Mouse (Mus musculus): ENCODE measurements around the gene Arntl. TPM values are rescaled to one million over a fixed set of nuclear protein-coding genes. Genes with fewer than 3 reads are reported as not detected.

The Arntl gene
- polyA plus RNA-seq, 1 experiment from 2014 or later = 6.2 TPM

- Histone ChIP-seq H3K27me3 (replicated peaks) (peaks cover 52% of the 10 kb centered on the region), H3K4me2 (no peak overlapping the region), H3K9ac (no peak overlapping the region), H3K9me3 (no peaks in the 10 kb centered on the region), H3K36me3 (no peaks in the 10 kb centered on the region), H3K4me3 (no peak overlapping the region), H3K4me1 (peaks cover 30% of the 10 kb centered on the region), H3K27ac (replicated peaks) (no peak overlapping the region)
- 40% methylated on average over 4 of the region's 4 CpGs for WGBS
- no peak for ATAC-seq (ENCODE audit: extremely low read depth, insufficient number of reproducible peaks, low FRiP score, low TSS enrichment)
Measured at GRCm38 (mm10) chr7:113210441-113210840, 3.2 kb downstream of the Arntl start.

- no peak for ATAC-seq (ENCODE audit: extremely low read depth, insufficient number of reproducible peaks, low FRiP score, low TSS enrichment)
Measured at GRCm38 (mm10) chr7:113214245-113215169, 7.2 kb downstream of the Arntl start.

GRCm38 (mm10) chr7:113216152-113216551 lies 8.9 kb downstream of the Arntl start:
- H3K36me3 ChIP-seq = no peaks in the 10 kb centered on the region
- H3K9ac ChIP-seq = no peak overlapping the region
- WGBS = 47% methylated on average over 8 of the region's 8 CpGs
- H3K4me3 ChIP-seq = no peak overlapping the region
- no peak for ATAC-seq (ENCODE audit: extremely low read depth, insufficient number of reproducible peaks, low FRiP score, low TSS enrichment)
- no peaks in the 10 kb centered on the region for H3K9me3 ChIP-seq
- peaks cover 10% of the 10 kb centered on the region for H3K27me3 ChIP-seq (replicated peaks)
- no peak overlapping the region for H3K4me2 ChIP-seq
- no peak overlapping the region for H3K27ac ChIP-seq (replicated peaks)
- H3K4me1 ChIP-seq = peaks cover 12% of the 10 kb centered on the region

More at GRCm38 (mm10) chr7:113214245-113215169, 7.2 kb downstream of the Arntl start:
- Histone ChIP-seq H3K9ac (no peak overlapping the region), H3K4me3 (no peak overlapping the region), H3K4me1 (peaks cover 13% of the 10 kb centered on the region), H3K36me3 (no peaks in the 10 kb centered on the region), H3K9me3 (no peaks in the 10 kb centered on the region), H3K27me3 (replicated peaks) (peaks cover 26% of the 10 kb centered on the region), H3K4me2 (no peak overlapping the region), H3K27ac (replicated peaks) (no peak overlapping the region)
- 62% methylated on average over 6 of the region's 6 CpGs for WGBS

- no peak overlapping the region for H3K4me2 ChIP-seq
- peaks cover 10% of the 10 kb centered on the region for H3K4me1 ChIP-seq
- 54% methylated on average over 13 of the region's 13 CpGs for WGBS
- no peak overlapping the region for H3K9ac ChIP-seq
- no peak for ATAC-seq (ENCODE audit: extremely low read depth, insufficient number of reproducible peaks, low FRiP score, low TSS enrichment)
- H3K9me3 ChIP-seq = no peaks in the 10 kb centered on the region
- H3K27me3 ChIP-seq (replicated peaks) = no peaks in the 10 kb centered on the region
- no peaks in the 10 kb centered on the region for H3K36me3 ChIP-seq
- no peak overlapping the region for H3K4me3 ChIP-seq
- H3K27ac ChIP-seq (replicated peaks) = no peak overlapping the region
Measured at GRCm38 (mm10) chr7:113219416-113219815, 12.2 kb downstream of the Arntl start.

- WGBS = 68% methylated on average over 3 of the region's 3 CpGs
- H3K36me3 ChIP-seq = no peaks in the 10 kb centered on the region
- H3K9me3 ChIP-seq = no peaks in the 10 kb centered on the region
- no peak overlapping the region for H3K4me3 ChIP-seq
- H3K27ac ChIP-seq (replicated peaks) = no peak overlapping the region
- peaks cover 6% of the 10 kb centered on the region for H3K4me1 ChIP-seq
- no peak overlapping the region for H3K4me2 ChIP-seq
- no peak overlapping the region for H3K9ac ChIP-seq
- no peak for ATAC-seq (ENCODE audit: extremely low read depth, insufficient number of reproducible peaks, low FRiP score, low TSS enrichment)
- H3K27me3 ChIP-seq (replicated peaks) = no peaks in the 10 kb centered on the region
Measured at GRCm38 (mm10) chr7:113219864-113220263, 12.6 kb downstream of the Arntl start.

GRCm38 (mm10) chr7:113220691-113221238 lies 13.5 kb downstream of the Arntl start:
- no peak for ATAC-seq (ENCODE audit: extremely low read depth, insufficient number of reproducible peaks, low FRiP score, low TSS enrichment)
- Histone ChIP-seq H3K4me2 (no peak overlapping the region), H3K9me3 (no peaks in the 10 kb centered on the region), H3K27me3 (replicated peaks) (no peaks in the 10 kb centered on the region), H3K4me3 (no peak overlapping the region), H3K36me3 (no peaks in the 10 kb centered on the region), H3K9ac (no peak overlapping the region), H3K4me1 (peaks cover 6% of the 10 kb centered on the region), H3K27ac (replicated peaks) (no peak overlapping the region)
- WGBS = 49% methylated on average over 6 of the region's 6 CpGs

GRCm38 (mm10) chr7:113222821-113223220 lies 15.6 kb downstream of the Arntl start:
- no peaks in the 10 kb centered on the region for H3K36me3 ChIP-seq
- no peak for ATAC-seq (ENCODE audit: extremely low read depth, insufficient number of reproducible peaks, low FRiP score, low TSS enrichment)
- H3K9ac ChIP-seq = no peak overlapping the region
- no peak overlapping the region for H3K4me2 ChIP-seq
- 78% methylated on average over 5 of the region's 5 CpGs for WGBS
- no peak overlapping the region for H3K4me3 ChIP-seq
- no peaks in the 10 kb centered on the region for H3K9me3 ChIP-seq
- H3K4me1 ChIP-seq = peaks cover 6% of the 10 kb centered on the region
- H3K27ac ChIP-seq (replicated peaks) = no peak overlapping the region
- H3K27me3 ChIP-seq (replicated peaks) = no peaks in the 10 kb centered on the region

- WGBS = 82% methylated on average over 1 of the region's 1 CpGs
- Histone ChIP-seq H3K9ac (no peak overlapping the region), H3K4me1 (peaks cover 21% of the 10 kb centered on the region), H3K36me3 (no peaks in the 10 kb centered on the region), H3K27me3 (replicated peaks) (no peaks in the 10 kb centered on the region), H3K9me3 (no peaks in the 10 kb centered on the region), H3K4me3 (no peak overlapping the region), H3K4me2 (no peak overlapping the region), H3K27ac (replicated peaks) (no peak overlapping the region)
- ATAC-seq (ENCODE audit: extremely low read depth, insufficient number of reproducible peaks, low FRiP score, low TSS enrichment) = no peak
Measured at GRCm38 (mm10) chr7:113224620-113225019, 17.4 kb downstream of the Arntl start.

- Histone ChIP-seq H3K4me2 (no peak overlapping the region), H3K4me1 (peaks cover 15% of the 10 kb centered on the region), H3K9me3 (no peaks in the 10 kb centered on the region), H3K4me3 (no peak overlapping the region), H3K36me3 (no peaks in the 10 kb centered on the region), H3K27me3 (replicated peaks) (no peaks in the 10 kb centered on the region), H3K27ac (replicated peaks) (no peak overlapping the region), H3K9ac (no peak overlapping the region)
- no peak for ATAC-seq (ENCODE audit: extremely low read depth, insufficient number of reproducible peaks, low FRiP score, low TSS enrichment)
- 54% methylated on average over 6 of the region's 6 CpGs for WGBS
Measured at GRCm38 (mm10) chr7:113228498-113228897, 21.2 kb downstream of the Arntl start.

- 83% methylated on average over 8 of the region's 8 CpGs for WGBS
- no peak for ATAC-seq (ENCODE audit: extremely low read depth, insufficient number of reproducible peaks, low FRiP score, low TSS enrichment)
- no peaks in the 10 kb centered on the region for H3K27me3 ChIP-seq (replicated peaks)
Measured at GRCm38 (mm10) chr7:113236135-113236534, 28.9 kb downstream of the Arntl start.

GRCm38 (mm10) chr7:113238365-113238764 lies 31.1 kb downstream of the Arntl start:
- no peak for ATAC-seq (ENCODE audit: extremely low read depth, insufficient number of reproducible peaks, low FRiP score, low TSS enrichment)
- no peaks in the 10 kb centered on the region for H3K27me3 ChIP-seq (replicated peaks)
- peaks cover 42% of the 10 kb centered on the region for H3K4me1 ChIP-seq
- H3K4me2 ChIP-seq = no peak overlapping the region
- no peak overlapping the region for H3K9ac ChIP-seq
- peaks cover 6% of the 10 kb centered on the region; the same call in 1 of the 2 replicates for H3K36me3 ChIP-seq
- H3K27ac ChIP-seq (replicated peaks) = no peak overlapping the region
- H3K4me3 ChIP-seq = no peak overlapping the region
- 86% methylated on average over 6 of the region's 6 CpGs for WGBS
- no peaks in the 10 kb centered on the region for H3K9me3 ChIP-seq

More at GRCm38 (mm10) chr7:113236135-113236534, 28.9 kb downstream of the Arntl start:
- Histone ChIP-seq H3K9ac (no peak overlapping the region), H3K4me1 (peaks cover 21% of the 10 kb centered on the region), H3K4me3 (no peak overlapping the region), H3K36me3 (peaks cover 6% of the 10 kb centered on the region; the same call in 1 of the 2 replicates), H3K4me2 (no peak overlapping the region), H3K9me3 (no peaks in the 10 kb centered on the region), H3K27ac (replicated peaks) (no peak overlapping the region)
